Comparison of ENCODE assay signal across 14 mouse cellular contexts in genomic region chr5:140324058-140324457, GRCm38 (mm10).
"Had no signal": no experiment of that assay in that cellular context is flagged by ENCODE, and none has a peak within 500 bp of the region (broad histone marks: within the 10 kb centered on the region; RNA-seq: fewer than 3 reads in every experiment).

No protein-coding gene starts in this region.

- H3K27me3 ChIP-seq: intestine, embryonic 15.5 days; limb, embryonic 13.5 days; midbrain, embryonic 12.5 days had no signal

- H3K9ac ChIP-seq: intestine, embryonic 15.5 days; limb, embryonic 13.5 days; midbrain, embryonic 12.5 days had no signal

- DNase-seq: kidney, adult 8-10 months; kidney, postnatal 10 days; kidney, postnatal 4 days; left cerebral cortex, postnatal 4 days; lung, adult 2 months; lung, postnatal 36 days; right cerebral cortex, postnatal 14 days; thymus, adult 18-20 months; thymus, postnatal 14 days had no signal

- H3K4me2 ChIP-seq: intestine, embryonic 15.5 days; limb, embryonic 13.5 days; midbrain, embryonic 12.5 days had no signal

- H3K9me3 ChIP-seq: intestine, embryonic 15.5 days; limb, embryonic 13.5 days; midbrain, embryonic 12.5 days had no signal

- ATAC-seq: intestine, embryonic 15.5 days; lung, postnatal 0 days had no signal

- H3K4me3 ChIP-seq: intestine, embryonic 15.5 days; layer of hippocampus, adult 2 months; limb, embryonic 13.5 days; midbrain, embryonic 12.5 days had no signal

- H3K27ac ChIP-seq: intestine, embryonic 15.5 days; layer of hippocampus, adult 2 months; limb, embryonic 13.5 days; midbrain, embryonic 12.5 days had no signal
